Mouse (Mus musculus) natural killer cell, adult 2 months (primary cell): Measurements from ENCODE around the gene Pnkp.

Source experiments
- DNase-seq, 2 experiments: peaks; one replicate each; pipeline ENCODE4 v3.0.0; 2022; ENCODE audit warnings: low spot score in 2 of 2

Pnkp gene

GRCm38 (mm10) chr7:44857042-44857552, at the start of gene Pnkp:
Gene Pnkp (plus strand): TSS chr7:44857139.
- DNase-seq = peak; percentile 75 to 81

- no peak for DNase-seq
Measured at GRCm38 (mm10) chr7:44808927-44809326, 48.0 kb upstream of the Pnkp start.

GRCm38 (mm10) chr7:44809466-44809865, 47.5 kb upstream of the Pnkp start:
- no peak for DNase-seq

GRCm38 (mm10) chr7:44810365-44810764, 46.6 kb upstream of the Pnkp start:
- no peak for DNase-seq

GRCm38 (mm10) chr7:44810819-44811557, 46.0 kb upstream of the Pnkp start:
- no peak for DNase-seq

GRCm38 (mm10) chr7:44812651-44813325, 44.2 kb upstream of the Pnkp start:
- no peak for DNase-seq

GRCm38 (mm10) chr7:44813985-44814384, 43.0 kb upstream of the Pnkp start:
- DNase-seq = no peak

GRCm38 (mm10) chr7:44814423-44814822, 42.5 kb upstream of the Pnkp start:
- no peak for DNase-seq

- DNase-seq = no peak
Measured at GRCm38 (mm10) chr7:44814952-44815553, 41.9 kb upstream of the Pnkp start.

- DNase-seq = peak; percentile 99
Measured at GRCm38 (mm10) chr7:44815721-44816469, 41.0 kb upstream of the Pnkp start, which contains the start of the genes Nup62 and Il4i1. Gene Nup62 (plus strand): TSS chr7:44816088. Gene Il4i1 (plus strand): TSS chr7:44816387.

- DNase-seq = peak in 1 of 2 experiments; percentile 40
Measured at GRCm38 (mm10) chr7:44816470-44817021, 40.4 kb upstream of the Pnkp start, which contains the start of gene Atf5. Gene Atf5 (minus strand): TSS chr7:44816658.

- no peak for DNase-seq
Measured at GRCm38 (mm10) chr7:44817441-44817840, 39.5 kb upstream of the Pnkp start.

GRCm38 (mm10) chr7:44818164-44818563, 38.8 kb upstream of the Pnkp start:
- no peak for DNase-seq

- DNase-seq = no peak
Measured at GRCm38 (mm10) chr7:44818751-44819235, 38.1 kb upstream of the Pnkp start.

- no peak for DNase-seq
Measured at GRCm38 (mm10) chr7:44819391-44819790, 37.5 kb upstream of the Pnkp start.

GRCm38 (mm10) chr7:44819863-44820262, 37.1 kb upstream of the Pnkp start:
- no peak for DNase-seq

GRCm38 (mm10) chr7:44820525-44820924, 36.4 kb upstream of the Pnkp start:
- DNase-seq = no peak

GRCm38 (mm10) chr7:44821666-44822448, 35.1 kb upstream of the Pnkp start:
- DNase-seq = peak in 1 of 2 experiments; percentile 24

GRCm38 (mm10) chr7:44823409-44823808, 33.5 kb upstream of the Pnkp start:
- no peak for DNase-seq

- DNase-seq = peak; percentile 76 to 82
Measured at GRCm38 (mm10) chr7:44824872-44825271, 32.1 kb upstream of the Pnkp start.
